Mouse (Mus musculus): ENCODE results near the gene Mepe. TPM values are rescaled to one million over a fixed set of nuclear protein-coding genes. Genes with fewer than 3 reads are reported as not detected.

The Mepe gene
- total and polyA plus RNA-seq, 2 experiments, result not detected

DNA sequence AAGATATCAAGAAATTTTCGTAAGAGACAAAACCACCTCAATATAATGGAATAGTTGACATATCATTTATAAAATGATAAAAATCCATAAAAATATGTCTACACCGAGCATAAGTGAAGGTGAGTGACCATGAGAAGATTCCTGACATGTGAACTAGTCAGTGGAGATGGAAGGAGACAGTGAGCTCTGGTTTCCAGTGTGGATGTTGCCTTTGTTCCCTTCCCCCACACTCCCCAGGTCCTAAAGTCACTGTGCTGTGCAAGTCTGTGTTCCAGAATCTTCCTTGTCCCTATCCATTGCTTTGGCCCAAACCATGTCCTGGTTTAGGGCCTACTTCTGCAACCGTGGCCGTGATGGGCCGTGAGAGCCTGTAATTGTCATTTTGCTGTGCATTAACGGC is 8.5 kb downstream of the Mepe start:
- DNase-seq (ENCODE audit: extremely low read depth, low read depth, low spot score), result no peak
- WGBS, result 70% methylated on average over 6 of the region's 6 CpGs
- TF ChIP-seq CTCF (IDR thresholded peaks at IDR 0.05; ENCODE audit: low read depth, low read length) (no peak), POLR2A (IDR thresholded peaks at IDR 0.05; ENCODE audit: extremely low read depth, insufficient read depth, low read length) (no peak)

DNA sequence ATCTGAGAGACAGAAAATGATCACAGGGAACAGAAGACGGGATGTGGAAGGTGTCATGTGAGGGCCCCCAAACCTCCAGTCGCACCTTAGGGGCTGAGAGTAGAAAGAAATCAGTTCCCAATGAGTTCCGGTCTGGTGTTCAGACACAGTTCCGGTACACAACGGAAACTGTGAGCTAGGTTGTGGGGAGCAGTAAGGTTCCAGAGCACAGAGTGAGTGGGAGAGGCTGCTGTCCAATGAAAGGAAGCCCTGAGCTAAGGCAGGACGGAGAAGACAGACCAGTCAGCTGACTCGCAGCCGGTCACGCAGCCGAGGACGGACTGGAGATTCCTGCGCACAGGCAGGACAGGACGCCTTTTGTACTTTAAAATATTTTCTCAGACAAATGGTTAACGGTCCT is 9.4 kb downstream of the Mepe start:
- no peak for DNase-seq (ENCODE audit: extremely low read depth, low read depth, low spot score)
- no peak overlapping the region for H3K9ac ChIP-seq (ENCODE audit: low read depth, low read length)
- TF ChIP-seq CTCF (IDR thresholded peaks at IDR 0.05; ENCODE audit: low read depth, low read length) (no peak), POLR2A (IDR thresholded peaks at IDR 0.05; ENCODE audit: extremely low read depth, insufficient read depth, low read length) (no peak)
- peaks cover 3% of the 10 kb centered on the region for H3K4me1 ChIP-seq (ENCODE audit: control insufficient read depth, insufficient read depth, low read length)
- no peaks in the 10 kb centered on the region for H3K36me3 ChIP-seq (ENCODE audit: control insufficient read depth, insufficient read depth, low read length)
- no peak overlapping the region for H3K27ac ChIP-seq (replicated peaks; ENCODE audit: insufficient read depth, low read depth, low read length)
- no peaks in the 10 kb centered on the region; the same call in 1 of the 2 replicates for H3K79me2 ChIP-seq (ENCODE audit: control insufficient read depth, insufficient read depth, low read length)
- H3K27me3 ChIP-seq (ENCODE audit: control insufficient read depth, insufficient read depth, low read length), result no peaks in the 10 kb centered on the region; the same call in 1 of the 2 replicates
- 90% methylated on average over 14 of the region's 14 CpGs for WGBS
- no peak overlapping the region for H3K4me3 ChIP-seq (ENCODE audit: insufficient read depth, low read depth, low read length)

More for the DNA sequence above, 8.5 kb downstream of the Mepe start:
- Histone ChIP-seq H3K79me2 (ENCODE audit: control insufficient read depth, insufficient read depth, low read length) (no peaks in the 10 kb centered on the region; the same call in 1 of the 2 replicates), H3K9ac (ENCODE audit: low read depth, low read length) (no peak overlapping the region), H3K27ac (replicated peaks; ENCODE audit: insufficient read depth, low read depth, low read length) (no peak overlapping the region), H3K36me3 (ENCODE audit: control insufficient read depth, insufficient read depth, low read length) (no peaks in the 10 kb centered on the region), H3K27me3 (ENCODE audit: control insufficient read depth, insufficient read depth, low read length) (no peaks in the 10 kb centered on the region; the same call in 1 of the 2 replicates), H3K4me3 (ENCODE audit: insufficient read depth, low read depth, low read length) (no peak overlapping the region), H3K4me1 (ENCODE audit: control insufficient read depth, insufficient read depth, low read length) (peaks cover 3% of the 10 kb centered on the region)

DNA sequence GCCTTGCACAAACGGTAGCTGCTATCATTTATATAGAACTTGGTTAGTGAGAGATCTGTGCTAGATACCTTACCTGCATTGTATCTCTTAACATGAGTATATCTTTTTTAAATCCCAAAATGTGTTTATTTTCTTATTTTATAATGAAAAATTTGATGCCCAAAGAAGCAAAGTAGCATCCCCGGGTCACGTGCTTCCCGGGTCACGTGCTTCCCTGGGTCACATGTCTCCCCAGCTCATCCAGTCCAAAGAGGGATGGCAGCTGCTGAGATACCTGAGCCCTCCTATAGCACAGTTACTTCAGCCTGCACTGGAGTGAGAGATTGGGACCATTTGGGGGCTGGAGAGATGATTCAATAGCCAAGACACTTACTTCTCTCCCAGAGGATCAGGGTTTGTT is 10.8 kb downstream of the Mepe start:
- DNase-seq (ENCODE audit: extremely low read depth, low read depth, low spot score), result no peak
- H3K4me3 ChIP-seq (ENCODE audit: insufficient read depth, low read depth, low read length), result no peak overlapping the region

DNA sequence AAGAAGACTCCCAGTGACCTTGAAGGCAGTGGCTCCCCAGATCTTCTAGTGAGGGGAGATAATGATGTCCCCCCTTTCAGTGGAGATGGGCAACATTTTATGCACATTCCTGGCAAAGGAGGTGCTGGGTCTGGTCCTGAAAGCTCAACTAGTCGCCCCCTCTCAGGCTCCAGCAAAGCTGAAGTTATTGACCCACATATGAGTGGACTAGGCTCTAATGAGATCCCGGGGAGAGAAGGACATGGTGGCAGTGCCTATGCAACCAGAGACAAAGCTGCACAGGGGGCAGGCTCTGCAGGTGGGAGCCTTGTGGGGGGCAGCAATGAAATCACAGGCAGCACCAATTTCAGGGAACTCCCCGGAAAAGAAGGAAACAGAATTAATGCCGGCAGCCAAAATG is 12.4 kb downstream of the Mepe start:
- Histone ChIP-seq H3K27me3 (ENCODE audit: control insufficient read depth, insufficient read depth, low read length) (no peaks in the 10 kb centered on the region), H3K79me2 (ENCODE audit: control insufficient read depth, insufficient read depth, low read length) (no peaks in the 10 kb centered on the region), H3K9ac (ENCODE audit: low read depth, low read length) (no peak overlapping the region), H3K4me1 (ENCODE audit: control insufficient read depth, insufficient read depth, low read length) (peaks cover 3% of the 10 kb centered on the region), H3K27ac (replicated peaks; ENCODE audit: insufficient read depth, low read depth, low read length) (no peak overlapping the region), H3K4me3 (ENCODE audit: insufficient read depth, low read depth, low read length) (no peak overlapping the region), H3K36me3 (ENCODE audit: control insufficient read depth, insufficient read depth, low read length) (no peaks in the 10 kb centered on the region)
- 81% methylated on average over 4 of the region's 4 CpGs for WGBS
- DNase-seq (ENCODE audit: extremely low read depth, low read depth, low spot score), result no peak
- TF ChIP-seq POLR2A (IDR thresholded peaks at IDR 0.05; ENCODE audit: extremely low read depth, insufficient read depth, low read length) (no peak), CTCF (IDR thresholded peaks at IDR 0.05; ENCODE audit: low read depth, low read length) (no peak)

More for the DNA sequence above, 10.8 kb downstream of the Mepe start:
- Histone ChIP-seq H3K27me3 (ENCODE audit: control insufficient read depth, insufficient read depth, low read length) (no peaks in the 10 kb centered on the region; the same call in 1 of the 2 replicates), H3K4me1 (ENCODE audit: control insufficient read depth, insufficient read depth, low read length) (peaks cover 3% of the 10 kb centered on the region), H3K36me3 (ENCODE audit: control insufficient read depth, insufficient read depth, low read length) (no peaks in the 10 kb centered on the region), H3K27ac (replicated peaks; ENCODE audit: insufficient read depth, low read depth, low read length) (no peak overlapping the region), H3K79me2 (ENCODE audit: control insufficient read depth, insufficient read depth, low read length) (no peaks in the 10 kb centered on the region; the same call in 1 of the 2 replicates), H3K9ac (ENCODE audit: low read depth, low read length) (no peak overlapping the region)
- 78% methylated on average over 5 of the region's 5 CpGs for WGBS
- TF ChIP-seq CTCF (IDR thresholded peaks at IDR 0.05; ENCODE audit: low read depth, low read length) (no peak), POLR2A (IDR thresholded peaks at IDR 0.05; ENCODE audit: extremely low read depth, insufficient read depth, low read length) (no peak)

DNA sequence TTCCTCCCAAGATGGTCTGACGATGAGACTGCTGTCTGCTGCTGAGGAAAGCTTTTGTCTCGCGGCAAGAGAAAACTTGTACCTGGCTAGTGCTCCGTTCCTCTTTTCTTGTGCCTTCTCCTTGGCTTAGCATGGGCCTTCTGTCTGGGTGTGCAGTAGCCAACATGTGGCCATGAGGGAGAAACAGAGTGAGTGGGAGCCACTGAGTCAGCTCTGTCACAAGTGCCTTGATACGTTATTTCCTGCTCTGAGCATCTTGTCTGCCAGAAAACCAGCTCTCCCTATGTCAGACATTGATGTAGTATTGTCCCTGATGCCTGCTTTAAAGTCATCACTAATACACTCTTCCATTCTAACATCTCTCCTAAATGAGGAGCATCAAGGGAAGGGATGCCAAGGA is 13.9 kb downstream of the Mepe start:
- H3K27ac ChIP-seq (replicated peaks; ENCODE audit: insufficient read depth, low read depth, low read length), result no peak overlapping the region
- no peak overlapping the region for H3K9ac ChIP-seq (ENCODE audit: low read depth, low read length)
- H3K27me3 ChIP-seq (ENCODE audit: control insufficient read depth, insufficient read depth, low read length), result no peaks in the 10 kb centered on the region
- WGBS, result 82% methylated on average over 5 of the region's 5 CpGs
- TF ChIP-seq CTCF (IDR thresholded peaks at IDR 0.05; ENCODE audit: low read depth, low read length) (no peak), POLR2A (IDR thresholded peaks at IDR 0.05; ENCODE audit: extremely low read depth, insufficient read depth, low read length) (no peak)
- DNase-seq (ENCODE audit: extremely low read depth, low read depth, low spot score), result no peak
- no peaks in the 10 kb centered on the region for H3K36me3 ChIP-seq (ENCODE audit: control insufficient read depth, insufficient read depth, low read length)
- H3K4me3 ChIP-seq (ENCODE audit: insufficient read depth, low read depth, low read length), result no peak overlapping the region
- H3K79me2 ChIP-seq (ENCODE audit: control insufficient read depth, insufficient read depth, low read length), result no peaks in the 10 kb centered on the region
- H3K4me1 ChIP-seq (ENCODE audit: control insufficient read depth, insufficient read depth, low read length), result no peaks in the 10 kb centered on the region

DNA sequence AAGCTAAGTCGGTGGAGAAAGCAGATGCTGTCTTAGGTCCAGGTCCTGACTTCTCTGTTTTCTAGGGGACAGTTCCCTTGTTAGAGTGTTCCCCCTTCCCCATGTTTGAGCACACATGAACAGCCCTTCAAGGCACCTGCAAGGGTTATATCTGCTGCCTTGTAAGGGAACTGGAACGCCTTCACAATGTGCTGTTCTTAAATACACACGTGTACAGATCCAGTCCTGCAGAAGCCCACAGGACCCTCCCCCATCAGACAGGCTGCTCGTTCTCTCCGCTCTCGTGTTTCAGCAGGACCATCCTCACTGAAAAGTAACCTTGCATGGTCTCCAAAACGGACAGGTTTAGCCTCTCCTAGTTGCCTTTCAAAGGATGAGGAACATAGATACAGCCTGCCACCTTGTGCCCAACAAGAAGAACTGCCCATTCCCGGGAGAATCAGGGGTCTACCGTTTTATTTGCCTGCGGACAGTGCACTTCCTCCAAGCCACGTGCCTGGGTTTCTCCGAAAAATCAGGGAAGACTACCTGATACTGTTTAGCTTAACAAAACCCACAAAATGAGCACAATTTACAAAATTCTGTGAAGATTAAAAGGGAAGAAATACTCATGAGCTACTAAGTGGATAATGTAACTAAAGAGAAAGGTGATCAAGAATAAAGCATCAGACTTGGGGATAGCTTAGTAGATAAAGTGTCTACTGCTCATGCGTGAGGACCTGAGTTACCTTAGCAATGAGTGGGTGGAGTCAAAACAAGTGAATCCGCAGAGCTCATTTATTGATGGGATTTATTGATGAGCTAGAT is 14.8 kb downstream of the Mepe start:
- 22% methylated on average over 14 of the region's 14 CpGs for WGBS
- TF ChIP-seq CTCF (IDR thresholded peaks at IDR 0.05; ENCODE audit: low read depth, low read length) (peak; percentile 53), POLR2A (IDR thresholded peaks at IDR 0.05; ENCODE audit: extremely low read depth, insufficient read depth, low read length) (no peak)
- H3K36me3 ChIP-seq (ENCODE audit: control insufficient read depth, insufficient read depth, low read length), result no peaks in the 10 kb centered on the region
- H3K27ac ChIP-seq (replicated peaks; ENCODE audit: insufficient read depth, low read depth, low read length), result no peak overlapping the region
- H3K4me1 ChIP-seq (ENCODE audit: control insufficient read depth, insufficient read depth, low read length), result no peaks in the 10 kb centered on the region
- no peaks in the 10 kb centered on the region for H3K79me2 ChIP-seq (ENCODE audit: control insufficient read depth, insufficient read depth, low read length)
- H3K27me3 ChIP-seq (ENCODE audit: control insufficient read depth, insufficient read depth, low read length), result no peaks in the 10 kb centered on the region
- no peak overlapping the region for H3K9ac ChIP-seq (ENCODE audit: low read depth, low read length)
- no peak overlapping the region for H3K4me3 ChIP-seq (ENCODE audit: insufficient read depth, low read depth, low read length)
- peak; percentile 25 for DNase-seq (ENCODE audit: extremely low read depth, low read depth, low spot score)
